Mouse (Mus musculus): ENCODE measurements around the gene Bcam.

Bcam gene

GRCm38 (mm10) chr7:19734178-19734666 lies 36.6 kb downstream of the Bcam start:
- DNase-seq (ENCODE audit: low read depth in 2 of 2, low spot score in 2 of 2), result no peak

GRCm38 (mm10) chr7:19726541-19726940 lies 44.3 kb downstream of the Bcam start:
- DNase-seq (ENCODE audit: low read depth in 2 of 2, low spot score in 2 of 2), result no peak

GRCm38 (mm10) chr7:19724167-19724566 lies 46.6 kb downstream of the Bcam start:
- DNase-seq (ENCODE audit: low read depth in 2 of 2, low spot score in 2 of 2), result no peak

- no peak for DNase-seq (ENCODE audit: low read depth in 2 of 2, low spot score in 2 of 2)
Measured at GRCm38 (mm10) chr7:19722754-19723195, 48.0 kb downstream of the Bcam start.

- no peak for DNase-seq (ENCODE audit: low read depth in 2 of 2, low spot score in 2 of 2)
Measured at GRCm38 (mm10) chr7:19719200-19719599, 51.6 kb downstream of the Bcam start.

- DNase-seq (ENCODE audit: low read depth in 2 of 2, low spot score in 2 of 2), result no peak
Measured at GRCm38 (mm10) chr7:19718297-19718952, 52.4 kb downstream of the Bcam start.

GRCm38 (mm10) chr7:19717346-19717745 lies 53.5 kb downstream of the Bcam start:
- no peak for DNase-seq (ENCODE audit: low read depth in 2 of 2, low spot score in 2 of 2)

- DNase-seq (ENCODE audit: low read depth in 2 of 2, low spot score in 2 of 2), result no peak
Measured at GRCm38 (mm10) chr7:19716822-19717221, 54.0 kb downstream of the Bcam start.

GRCm38 (mm10) chr7:19716055-19716682 lies 54.6 kb downstream of the Bcam start:
- no peak for DNase-seq (ENCODE audit: low read depth in 2 of 2, low spot score in 2 of 2)

GRCm38 (mm10) chr7:19715239-19716054 lies 55.4 kb downstream of the Bcam start, which contains the start of gene Tomm40:
Gene Tomm40, minus strand, starts transcription at chr7:19715438.
- DNase-seq (ENCODE audit: low read depth in 2 of 2, low spot score in 2 of 2), result peak; percentile 98

GRCm38 (mm10) chr7:19714836-19715235 lies 56.0 kb downstream of the Bcam start:
- no peak for DNase-seq (ENCODE audit: low read depth in 2 of 2, low spot score in 2 of 2)

- no peak for DNase-seq (ENCODE audit: low read depth in 2 of 2, low spot score in 2 of 2)
Measured at GRCm38 (mm10) chr7:19713598-19713997, 57.2 kb downstream of the Bcam start.

GRCm38 (mm10) chr7:19713196-19713595 lies 57.6 kb downstream of the Bcam start:
- peak in 1 of 2 experiments; percentile 29 for DNase-seq (ENCODE audit: low read depth in 2 of 2, low spot score in 2 of 2)

GRCm38 (mm10) chr7:19712414-19712813 lies 58.4 kb downstream of the Bcam start:
- DNase-seq (ENCODE audit: low read depth in 2 of 2, low spot score in 2 of 2), result no peak

- DNase-seq (ENCODE audit: low read depth in 2 of 2, low spot score in 2 of 2), result no peak
Measured at GRCm38 (mm10) chr7:19710650-19711049, 60.2 kb downstream of the Bcam start.

Measured in CD8-positive naive resting alpha-beta T cell, adult 2 months (primary cell).